Mouse (Mus musculus) lung, embryonic 16.5 days (tissue): ENCODE results near the gene Gm49342. TPM values are rescaled to one million over a fixed set of nuclear protein-coding genes. Genes with fewer than 3 reads are reported as not detected.
"Not testable (repeated sequence)": the region's sequence is repeated elsewhere in the genome, so short reads cannot be mapped to it uniquely, and the experiment has no call there.

Source experiments
- ATAC-seq: fragments of 200-750 bp; cut with Nextera tagmentation; 2 replicates; pipeline ENCODE4 v1.8.0; 2017; ENCODE audit warnings: low read depth, mild to moderate bottlenecking, moderate library complexity
- H3K27ac ChIP-seq: fragments of 300-500 bp; sonication (generic); 2 replicates; pipeline ENCODE4 v1.5.1; 2014; ENCODE audit warnings: mild to moderate bottlenecking, control low read depth, low read length
- H3K27me3 ChIP-seq: fragments of 300-500 bp; sonication (generic); 2 replicates; pipeline ENCODE4 v1.6.1; 2014; ENCODE audit warnings: low read depth, low read length, mixed read lengths; ENCODE audit not compliant: control insufficient read depth, insufficient read depth
- H3K36me3 ChIP-seq: fragments of 300-500 bp; sonication (generic); 2 replicates; pipeline ENCODE4 v1.6.1; 2014; ENCODE audit warnings: low read length; ENCODE audit not compliant: control insufficient read depth, insufficient read depth
- H3K4me1 ChIP-seq: fragments of 300-500 bp; sonication (generic); replicated peaks from 2 replicates; pipeline ENCODE4 v1.6.1; 2014; ENCODE audit warnings: low read length, mixed read lengths; ENCODE audit not compliant: control insufficient read depth, insufficient read depth
- H3K4me2 ChIP-seq: fragments of 300-500 bp; sonication (generic); 2 replicates; pipeline ENCODE4 v1.6.1; 2014; ENCODE audit warnings: low read depth, low read length, control low read depth
- H3K4me3 ChIP-seq: fragments of 300-500 bp; sonication (generic); 2 replicates; pipeline ENCODE4 v1.5.1; 2014; ENCODE audit warnings: mild to moderate bottlenecking, low read length, control low read depth
- H3K9ac ChIP-seq: fragments of 300-500 bp; sonication (generic); 2 replicates; pipeline ENCODE4 v1.6.1; 2014; ENCODE audit warnings: low read length, control low read depth
- H3K9me3 ChIP-seq: fragments of 300-500 bp; sonication (generic); 2 replicates; pipeline ENCODE4 v1.6.1; 2016; ENCODE audit warnings: low read length; ENCODE audit not compliant: control insufficient read depth
- WGBS: fragments of 180-500 bp; shearing (Covaris S2); extraction: QIAGEN DNeasy Blood & Tissue Kit; methylation state at CpG from one replicate; pipeline ENCODE4 v1.1.7; 2014; 5-methylcytosine and 5-hydroxymethylcytosine counted together
- polyA plus RNA-seq: library from polyadenylated mRNA; unstranded; fragments of >200 nt; fragmentation: Nextera tagmentation; extraction: Ambion mirVana; gene quantifications from 2 replicates; pipeline ENCODE4 v1.2.1, GENCODE M21; 2015

Gene Gm49342
- polyA plus RNA-seq, 1 experiment from 2014 or later: not detected

GRCm38 (mm10) chr14:50973054-50973453 lies 28.7 kb downstream of the Gm49342 start:
- H3K4me1 ChIP-seq, H3K9ac ChIP-seq, ATAC-seq, H3K9me3 ChIP-seq, H3K4me2 ChIP-seq, H3K36me3 ChIP-seq, H3K27ac ChIP-seq, H3K4me3 ChIP-seq, H3K27me3 ChIP-seq: not testable (repeated sequence)
- WGBS: 87% methylated on average over 5 of the region's 5 CpGs

- no peaks in the 10 kb centered on the region for H3K27me3 ChIP-seq
- WGBS: 31% methylated on average over 4 of the region's 4 CpGs
- ATAC-seq: no peak; the same call in 1 of the 2 replicates
Measured at GRCm38 (mm10) chr14:50973700-50974099, 29.4 kb downstream of the Gm49342 start.

GRCm38 (mm10) chr14:50975001-50975400 lies 30.7 kb downstream of the Gm49342 start:
- H3K36me3 ChIP-seq: no peaks in the 10 kb centered on the region
- H3K27me3 ChIP-seq: no peaks in the 10 kb centered on the region
- H3K4me2 ChIP-seq: no peak overlapping the region
- H3K4me3 ChIP-seq: no peak overlapping the region
- no peak overlapping the region for H3K27ac ChIP-seq
- 48% methylated on average over 5 of the region's 5 CpGs for WGBS
- H3K9me3 ChIP-seq: no peaks in the 10 kb centered on the region
- no peak for ATAC-seq
- H3K4me1 ChIP-seq: no peaks in the 10 kb centered on the region
- no peak overlapping the region for H3K9ac ChIP-seq

More at GRCm38 (mm10) chr14:50973700-50974099, 29.4 kb downstream of the Gm49342 start:
- H3K9ac ChIP-seq: no peak overlapping the region
- no peak overlapping the region for H3K4me2 ChIP-seq
- no peak overlapping the region for H3K4me3 ChIP-seq
- H3K4me1 ChIP-seq: no peaks in the 10 kb centered on the region
- H3K36me3 ChIP-seq: no peaks in the 10 kb centered on the region
- no peaks in the 10 kb centered on the region for H3K9me3 ChIP-seq
- no peak overlapping the region for H3K27ac ChIP-seq

- no peaks in the 10 kb centered on the region for H3K4me1 ChIP-seq
- no peaks in the 10 kb centered on the region for H3K9me3 ChIP-seq
- no peaks in the 10 kb centered on the region for H3K27me3 ChIP-seq
- peak overlapping the region; percentile 33; the same call in 1 of the 2 replicates for H3K9ac ChIP-seq
- WGBS: 23% methylated on average over 9 of the region's 9 CpGs
- peak; percentile 71 for ATAC-seq
- H3K27ac ChIP-seq: no peak overlapping the region
- no peak overlapping the region for H3K4me2 ChIP-seq
- H3K4me3 ChIP-seq: no peak overlapping the region
- H3K36me3 ChIP-seq: no peaks in the 10 kb centered on the region
Measured at GRCm38 (mm10) chr14:50976674-50977073, 32.4 kb downstream of the Gm49342 start.

GRCm38 (mm10) chr14:50978451-50978850 lies 34.1 kb downstream of the Gm49342 start:
- ATAC-seq, H3K9me3 ChIP-seq, H3K27ac ChIP-seq, H3K4me2 ChIP-seq, H3K9ac ChIP-seq, H3K27me3 ChIP-seq, H3K36me3 ChIP-seq, H3K4me3 ChIP-seq, H3K4me1 ChIP-seq: not testable (repeated sequence)
- 91% methylated on average over 6 of the region's 6 CpGs for WGBS

- no peak overlapping the region for H3K27ac ChIP-seq
- no peak overlapping the region for H3K4me2 ChIP-seq
- no peak overlapping the region for H3K9ac ChIP-seq
- no peak for ATAC-seq
- no peaks in the 10 kb centered on the region for H3K4me1 ChIP-seq
- H3K4me3 ChIP-seq: no peak overlapping the region
- no peaks in the 10 kb centered on the region for H3K27me3 ChIP-seq
- no peaks in the 10 kb centered on the region for H3K9me3 ChIP-seq
- H3K36me3 ChIP-seq: no peaks in the 10 kb centered on the region
Measured at GRCm38 (mm10) chr14:50979631-50980030, 35.3 kb downstream of the Gm49342 start.

GRCm38 (mm10) chr14:50981207-50981606 lies 36.9 kb downstream of the Gm49342 start:
- Histone ChIP-seq H3K4me1 (no peaks in the 10 kb centered on the region), H3K9ac (no peak overlapping the region), H3K4me3 (no peak overlapping the region), H3K4me2 (no peak overlapping the region), H3K27me3 (no peaks in the 10 kb centered on the region), H3K36me3 (no peaks in the 10 kb centered on the region), H3K27ac (no peak overlapping the region), H3K9me3 (no peaks in the 10 kb centered on the region)
- WGBS: 32% methylated on average over 2 of the region's 2 CpGs
- no peak for ATAC-seq

GRCm38 (mm10) chr14:50981837-50982236 lies 37.5 kb downstream of the Gm49342 start:
- H3K27me3 ChIP-seq: no peaks in the 10 kb centered on the region
- no peak overlapping the region for H3K9ac ChIP-seq
- H3K4me2 ChIP-seq: no peak overlapping the region
- no peaks in the 10 kb centered on the region for H3K9me3 ChIP-seq
- no peak overlapping the region for H3K4me3 ChIP-seq
- H3K4me1 ChIP-seq: no peaks in the 10 kb centered on the region
- no peaks in the 10 kb centered on the region for H3K36me3 ChIP-seq
- WGBS: 64% methylated on average over 5 of the region's 5 CpGs
- H3K27ac ChIP-seq: no peak overlapping the region
- no peak for ATAC-seq

- no peak overlapping the region for H3K27ac ChIP-seq
- WGBS: 76% methylated on average over 2 of the region's 2 CpGs
- no peak overlapping the region for H3K4me2 ChIP-seq
- H3K4me1 ChIP-seq: no peaks in the 10 kb centered on the region
- no peaks in the 10 kb centered on the region for H3K9me3 ChIP-seq
- no peak overlapping the region for H3K9ac ChIP-seq
- no peaks in the 10 kb centered on the region for H3K27me3 ChIP-seq
- no peak for ATAC-seq
- no peak overlapping the region for H3K4me3 ChIP-seq
- H3K36me3 ChIP-seq: no peaks in the 10 kb centered on the region
Measured at GRCm38 (mm10) chr14:50987668-50988067, 43.4 kb downstream of the Gm49342 start.

GRCm38 (mm10) chr14:50991037-50991436 lies 46.7 kb downstream of the Gm49342 start:
- no peak for ATAC-seq
- 67% methylated on average over 3 of the region's 3 CpGs for WGBS
- H3K27ac ChIP-seq: no peak overlapping the region

More at GRCm38 (mm10) chr14:50991037-50991436, 46.7 kb downstream of the Gm49342 start:
- Histone ChIP-seq H3K36me3 (no peaks in the 10 kb centered on the region), H3K27me3 (no peaks in the 10 kb centered on the region), H3K4me2 (no peak overlapping the region), H3K9ac (no peak overlapping the region), H3K4me1 (no peaks in the 10 kb centered on the region), H3K9me3 (no peaks in the 10 kb centered on the region), H3K4me3 (no peak overlapping the region)
